Mouse (Mus musculus) megakaryocyte-erythroid progenitor cell, adult 5-6 weeks (primary cell): ENCODE measurements at regions not wholly inside any gene's neighbourhood (a gene's known extent, or its start where the extent isn't known, plus 50 kb on each side); places are given as distances from the start of the nearest gene placed in this dataset.

ENCODE experiments used
- ATAC-seq: replicated peaks from 2 replicates; pipeline ENCODE4 v1.8.0; 2016; ENCODE audit warnings: mild to moderate bottlenecking, inconsistent platforms; ENCODE audit not compliant: severe bottlenecking, poor library complexity, low FRiP score, low TSS enrichment

GRCm38 (mm10) chr13:112188313-112188712 is 99.9 kb upstream of the Ankrd55 start:
- peak; percentile 59 for ATAC-seq

GRCm38 (mm10) chr13:112188741-112189476 is 99.3 kb upstream of the Ankrd55 start:
- no peak for ATAC-seq

GRCm38 (mm10) chr13:112189605-112190004 is 98.6 kb upstream of the Ankrd55 start:
- no peak for ATAC-seq

GRCm38 (mm10) chr13:112192192-112192905 is 95.9 kb upstream of the Ankrd55 start:
- no peak for ATAC-seq

- ATAC-seq = no peak
Measured at GRCm38 (mm10) chr13:112193676-112194075, 94.6 kb upstream of the Ankrd55 start.

- no peak for ATAC-seq
Measured at GRCm38 (mm10) chr13:112194991-112195390, 93.3 kb upstream of the Ankrd55 start.

- ATAC-seq = 0 out of 2 replicates have a peak, but pooled peaks have one; percentile 30
Measured at GRCm38 (mm10) chr13:112196789-112197188, 91.5 kb upstream of the Ankrd55 start.

GRCm38 (mm10) chr13:112203721-112204120 is 84.5 kb upstream of the Ankrd55 start:
- ATAC-seq = no peak

GRCm38 (mm10) chr13:112204204-112204603 is 84.0 kb upstream of the Ankrd55 start:
- no peak for ATAC-seq

- no peak for ATAC-seq
Measured at GRCm38 (mm10) chr13:112204813-112205212, 83.4 kb upstream of the Ankrd55 start.

GRCm38 (mm10) chr13:112207617-112208235 is 80.5 kb upstream of the Ankrd55 start:
- ATAC-seq = no peak

GRCm38 (mm10) chr13:112211841-112212240 is 76.4 kb upstream of the Ankrd55 start:
- ATAC-seq = 0 out of 2 replicates have a peak, but pooled peaks have one; percentile 10

GRCm38 (mm10) chr13:112212391-112212790 is 75.9 kb upstream of the Ankrd55 start:
- ATAC-seq = 0 out of 2 replicates have a peak, but pooled peaks have one; percentile 20

- ATAC-seq = no peak
Measured at GRCm38 (mm10) chr13:112213652-112214081, 74.6 kb upstream of the Ankrd55 start.

- ATAC-seq = no peak
Measured at GRCm38 (mm10) chr13:112216084-112216483, 72.2 kb upstream of the Ankrd55 start.

GRCm38 (mm10) chr13:112218389-112218788 is 69.9 kb upstream of the Ankrd55 start:
- no peak for ATAC-seq

- ATAC-seq = no peak
Measured at GRCm38 (mm10) chr13:112220184-112220583, 68.1 kb upstream of the Ankrd55 start.

- no peak for ATAC-seq
Measured at GRCm38 (mm10) chr13:112223616-112224015, 64.6 kb upstream of the Ankrd55 start.

GRCm38 (mm10) chr13:112227766-112228165 is 60.5 kb upstream of the Ankrd55 start:
- ATAC-seq = no peak

- no peak for ATAC-seq
Measured at GRCm38 (mm10) chr13:112228846-112229245, 59.4 kb upstream of the Ankrd55 start.
